Mouse (Mus musculus): ENCODE data around the gene Vwa2. TPM values are rescaled to one million over a fixed set of nuclear protein-coding genes. Genes with fewer than 3 reads are reported as not detected.

The Vwa2 gene
- polyA plus RNA-seq, 1 experiment: 0.54 TPM

DNA sequence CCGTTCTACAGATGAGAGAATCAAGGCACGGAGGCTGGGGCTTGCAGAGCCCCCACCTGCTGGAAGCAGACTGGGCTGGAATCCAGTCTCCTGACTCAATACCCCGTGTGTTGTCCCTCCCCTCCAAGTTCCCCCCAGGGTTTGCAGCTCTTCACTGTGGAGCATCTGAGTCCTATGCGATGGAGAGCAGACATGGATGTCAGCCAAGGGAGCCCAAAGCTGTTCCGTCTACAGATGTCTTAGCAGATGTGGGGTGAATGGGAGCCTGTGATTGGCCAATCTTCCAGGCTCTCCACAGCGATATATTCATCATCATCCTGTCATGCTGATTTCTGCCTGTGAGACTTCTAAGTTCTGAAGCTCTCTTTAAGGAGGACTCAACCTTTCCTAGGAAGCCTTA is 3.3 kb downstream of the Vwa2 start:
- Histone ChIP-seq H3K4me1 (replicated peaks; ENCODE audit: control insufficient read depth, insufficient read depth, low read length) (0 out of 2 replicates have a peak, but pooled peaks cover 4% of the 10 kb centered on the region), H3K27ac (ENCODE audit: control insufficient read depth, insufficient read depth, low read length) (no peak overlapping the region), H3K4me3 (ENCODE audit: control insufficient read depth, insufficient read depth, low read length) (no peak overlapping the region), H3K36me3 (ENCODE audit: control insufficient read depth, insufficient read depth, low read length) (no peaks in the 10 kb centered on the region), H3K27me3 (ENCODE audit: control insufficient read depth, insufficient read depth, low read length) (peaks cover 6% of the 10 kb centered on the region; the same call in 1 of the 2 replicates)
- DNase-seq: no peak
- no peak for TF ChIP-seq CTCF (IDR thresholded peaks at IDR 0.05; ENCODE audit: borderline replicate concordance, control insufficient read depth, extremely low read depth, insufficient read depth, low read length, poor library complexity)
- TF ChIP-seq POLR2A (IDR thresholded peaks at IDR 0.05; ENCODE audit: control insufficient read depth, extremely low read depth, insufficient read depth, low read length, poor library complexity): no peak
- WGBS: 73% methylated on average over 6 of the region's 6 CpGs

DNA sequence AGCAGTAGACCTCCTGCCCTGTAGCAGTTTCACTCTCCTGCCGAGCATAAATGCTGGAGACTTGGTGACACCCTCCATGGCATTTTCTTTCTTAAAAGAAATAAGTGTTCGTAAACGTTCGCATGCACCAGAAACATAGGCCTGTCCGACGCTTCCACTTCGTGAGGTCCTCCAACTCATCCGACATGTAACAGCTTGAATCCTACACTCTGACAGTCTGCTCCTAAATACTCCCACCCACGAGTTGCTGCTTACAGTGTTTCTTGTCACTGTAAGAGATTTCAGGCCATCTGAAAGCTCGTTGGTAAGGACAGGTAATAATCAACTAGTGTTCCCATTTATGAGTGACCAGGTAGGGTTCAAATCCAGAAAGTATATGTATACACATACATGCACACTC is 13.8 kb downstream of the Vwa2 start:
- DNase-seq: no peak
- H3K36me3 ChIP-seq (ENCODE audit: control insufficient read depth, insufficient read depth, low read length): no peaks in the 10 kb centered on the region
- H3K27ac ChIP-seq (ENCODE audit: control insufficient read depth, insufficient read depth, low read length): no peak overlapping the region
- no peaks in the 10 kb centered on the region; the same call in 1 of the 2 replicates for H3K4me1 ChIP-seq (replicated peaks; ENCODE audit: control insufficient read depth, insufficient read depth, low read length)
- H3K4me3 ChIP-seq (ENCODE audit: control insufficient read depth, insufficient read depth, low read length): no peak overlapping the region
- TF ChIP-seq CTCF (IDR thresholded peaks at IDR 0.05; ENCODE audit: borderline replicate concordance, control insufficient read depth, extremely low read depth, insufficient read depth, low read length, poor library complexity) (no peak), POLR2A (IDR thresholded peaks at IDR 0.05; ENCODE audit: control insufficient read depth, extremely low read depth, insufficient read depth, low read length, poor library complexity) (no peak)
- H3K27me3 ChIP-seq (ENCODE audit: control insufficient read depth, insufficient read depth, low read length): no peaks in the 10 kb centered on the region
- WGBS: 86% methylated on average over 10 of the region's 10 CpGs

GRCm38 (mm10) chr19:56888654-56889053 is 14.6 kb downstream of the Vwa2 start:
- TF ChIP-seq POLR2A (IDR thresholded peaks at IDR 0.05; ENCODE audit: control insufficient read depth, extremely low read depth, insufficient read depth, low read length, poor library complexity) (no peak), CTCF (IDR thresholded peaks at IDR 0.05; ENCODE audit: borderline replicate concordance, control insufficient read depth, extremely low read depth, insufficient read depth, low read length, poor library complexity) (no peak)
- no peak overlapping the region for H3K27ac ChIP-seq (ENCODE audit: control insufficient read depth, insufficient read depth, low read length)
- H3K27me3 ChIP-seq (ENCODE audit: control insufficient read depth, insufficient read depth, low read length): no peaks in the 10 kb centered on the region
- WGBS: 96% methylated on average over 5 of the region's 5 CpGs
- no peaks in the 10 kb centered on the region for H3K36me3 ChIP-seq (ENCODE audit: control insufficient read depth, insufficient read depth, low read length)
- no peak overlapping the region for H3K4me3 ChIP-seq (ENCODE audit: control insufficient read depth, insufficient read depth, low read length)
- no peak for DNase-seq
- H3K4me1 ChIP-seq (replicated peaks; ENCODE audit: control insufficient read depth, insufficient read depth, low read length): no peaks in the 10 kb centered on the region

GRCm38 (mm10) chr19:56891438-56891837 is 17.4 kb downstream of the Vwa2 start:
- TF ChIP-seq POLR2A (IDR thresholded peaks at IDR 0.05; ENCODE audit: control insufficient read depth, extremely low read depth, insufficient read depth, low read length, poor library complexity) (no peak), CTCF (IDR thresholded peaks at IDR 0.05; ENCODE audit: borderline replicate concordance, control insufficient read depth, extremely low read depth, insufficient read depth, low read length, poor library complexity) (no peak)

DNA sequence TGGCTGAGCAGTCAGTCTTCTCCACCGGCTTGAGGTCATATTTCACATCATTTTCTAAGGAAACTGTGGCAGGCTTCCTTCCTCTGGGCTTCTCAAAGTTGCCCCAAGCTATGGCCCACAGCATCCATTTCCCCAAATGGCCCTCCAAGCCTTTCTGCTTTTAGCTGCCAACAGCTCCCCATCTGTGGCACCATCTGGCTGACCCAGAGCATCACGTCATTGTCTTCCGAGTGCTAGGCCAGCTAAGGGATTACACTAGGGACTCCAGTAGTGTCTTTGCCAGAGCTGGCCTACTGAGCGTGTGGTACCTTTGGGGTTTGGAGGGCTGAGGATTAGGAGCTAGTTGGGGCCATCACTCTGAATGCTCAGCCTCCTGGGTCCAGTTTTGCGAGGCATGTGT is 18.5 kb downstream of the Vwa2 start:
- WGBS: 82% methylated on average over 5 of the region's 5 CpGs
- no peaks in the 10 kb centered on the region for H3K4me1 ChIP-seq (replicated peaks; ENCODE audit: control insufficient read depth, insufficient read depth, low read length)

More at GRCm38 (mm10) chr19:56891438-56891837, 17.4 kb downstream of the Vwa2 start:
- WGBS: 87% methylated on average over 2 of the region's 2 CpGs
- no peaks in the 10 kb centered on the region for H3K27me3 ChIP-seq (ENCODE audit: control insufficient read depth, insufficient read depth, low read length)
- no peaks in the 10 kb centered on the region for H3K36me3 ChIP-seq (ENCODE audit: control insufficient read depth, insufficient read depth, low read length)
- H3K4me3 ChIP-seq (ENCODE audit: control insufficient read depth, insufficient read depth, low read length): no peak overlapping the region
- DNase-seq: no peak
- no peaks in the 10 kb centered on the region for H3K4me1 ChIP-seq (replicated peaks; ENCODE audit: control insufficient read depth, insufficient read depth, low read length)
- no peak overlapping the region for H3K27ac ChIP-seq (ENCODE audit: control insufficient read depth, insufficient read depth, low read length)

DNA sequence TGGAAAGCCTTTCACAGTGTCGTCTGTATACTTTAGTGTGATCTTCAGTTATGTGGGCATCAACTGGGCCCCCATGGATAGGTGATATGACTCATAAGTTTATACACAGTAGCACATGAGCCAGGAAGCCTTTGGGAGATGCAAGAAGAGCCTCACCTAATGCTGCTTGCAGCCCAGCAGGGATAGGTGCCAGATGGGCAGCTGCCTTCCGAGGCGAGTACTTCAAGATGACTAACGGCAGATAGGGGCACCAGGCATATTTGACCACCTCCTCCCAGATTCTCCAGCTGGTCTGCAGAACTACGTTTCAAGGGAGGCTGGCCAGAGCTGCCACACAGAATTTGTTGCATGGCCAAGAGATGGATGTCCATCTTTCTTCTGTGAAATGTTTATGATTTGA is 19.3 kb downstream of the Vwa2 start:
- H3K4me1 ChIP-seq (replicated peaks; ENCODE audit: control insufficient read depth, insufficient read depth, low read length): no peaks in the 10 kb centered on the region

More for the DNA sequence above, 18.5 kb downstream of the Vwa2 start:
- no peak overlapping the region for H3K27ac ChIP-seq (ENCODE audit: control insufficient read depth, insufficient read depth, low read length)
- no peak for TF ChIP-seq POLR2A (IDR thresholded peaks at IDR 0.05; ENCODE audit: control insufficient read depth, extremely low read depth, insufficient read depth, low read length, poor library complexity)
- H3K27me3 ChIP-seq (ENCODE audit: control insufficient read depth, insufficient read depth, low read length): no peaks in the 10 kb centered on the region
- no peak overlapping the region for H3K4me3 ChIP-seq (ENCODE audit: control insufficient read depth, insufficient read depth, low read length)
- no peak for DNase-seq
- no peaks in the 10 kb centered on the region for H3K36me3 ChIP-seq (ENCODE audit: control insufficient read depth, insufficient read depth, low read length)

DNA sequence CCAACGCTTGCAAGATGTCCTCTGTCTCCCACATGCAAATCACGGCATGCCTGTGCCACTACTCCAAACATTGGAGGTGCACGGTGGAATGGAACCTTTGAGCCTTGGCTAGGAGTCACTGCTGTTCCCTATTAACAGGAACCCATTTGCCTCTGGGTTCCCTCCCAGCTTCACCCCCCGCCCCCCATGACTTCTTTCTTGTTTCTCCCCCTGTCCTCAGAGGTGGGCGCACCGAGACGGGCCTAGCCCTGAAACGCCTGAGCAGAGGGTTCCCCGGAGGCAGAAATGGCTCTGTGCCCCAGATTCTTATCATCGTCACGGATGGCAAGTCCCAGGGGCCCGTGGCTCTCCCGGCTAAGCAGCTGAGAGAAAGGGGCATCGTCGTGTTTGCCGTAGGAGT is 23.6 kb downstream of the Vwa2 start:
- Histone ChIP-seq H3K4me3 (ENCODE audit: control insufficient read depth, insufficient read depth, low read length) (no peak overlapping the region), H3K4me1 (replicated peaks; ENCODE audit: control insufficient read depth, insufficient read depth, low read length) (no peaks in the 10 kb centered on the region), H3K36me3 (ENCODE audit: control insufficient read depth, insufficient read depth, low read length) (no peaks in the 10 kb centered on the region), H3K27ac (ENCODE audit: control insufficient read depth, insufficient read depth, low read length) (no peak overlapping the region), H3K27me3 (ENCODE audit: control insufficient read depth, insufficient read depth, low read length) (no peaks in the 10 kb centered on the region)
- TF ChIP-seq CTCF (IDR thresholded peaks at IDR 0.05; ENCODE audit: borderline replicate concordance, control insufficient read depth, extremely low read depth, insufficient read depth, low read length, poor library complexity): no peak
- no peak for TF ChIP-seq POLR2A (IDR thresholded peaks at IDR 0.05; ENCODE audit: control insufficient read depth, extremely low read depth, insufficient read depth, low read length, poor library complexity)
- 93% methylated on average over 16 of the region's 16 CpGs for WGBS
- no peak for DNase-seq

More for the DNA sequence above, 19.3 kb downstream of the Vwa2 start:
- no peak for DNase-seq
- WGBS: 89% methylated on average over 5 of the region's 5 CpGs
- TF ChIP-seq CTCF (IDR thresholded peaks at IDR 0.05; ENCODE audit: borderline replicate concordance, control insufficient read depth, extremely low read depth, insufficient read depth, low read length, poor library complexity): no peak
- TF ChIP-seq POLR2A (IDR thresholded peaks at IDR 0.05; ENCODE audit: control insufficient read depth, extremely low read depth, insufficient read depth, low read length, poor library complexity): no peak
- Histone ChIP-seq H3K36me3 (ENCODE audit: control insufficient read depth, insufficient read depth, low read length) (no peaks in the 10 kb centered on the region), H3K4me3 (ENCODE audit: control insufficient read depth, insufficient read depth, low read length) (no peak overlapping the region), H3K27me3 (ENCODE audit: control insufficient read depth, insufficient read depth, low read length) (no peaks in the 10 kb centered on the region), H3K27ac (ENCODE audit: control insufficient read depth, insufficient read depth, low read length) (no peak overlapping the region)

All from thymus, adult 2 months (tissue).